Mouse (Mus musculus) brain, embryonic 14.5 days (tissue): ENCODE measurements around the gene Zfp36.

Experiments used
- CTCF ChIP-seq: fragments of 200-500 bp; IDR thresholded peaks from 2 replicates; pipeline ENCODE4 v1.5.1; 2012; ENCODE audit warnings: inconsistent platforms, mild to moderate bottlenecking, moderate library complexity, borderline replicate concordance; ENCODE audit not compliant: insufficient read depth, insufficient read length; ENCODE audit errors: extremely low read depth
- POLR2A ChIP-seq: fragments of 200-500 bp; IDR thresholded peaks from 2 replicates; pipeline ENCODE4 v1.6.1; 2012; ENCODE audit warnings: mild to moderate bottlenecking, inconsistent platforms, borderline replicate concordance; ENCODE audit not compliant: poor library complexity, insufficient read depth, insufficient read length, severe bottlenecking; ENCODE audit errors: extremely low read depth

DNA sequence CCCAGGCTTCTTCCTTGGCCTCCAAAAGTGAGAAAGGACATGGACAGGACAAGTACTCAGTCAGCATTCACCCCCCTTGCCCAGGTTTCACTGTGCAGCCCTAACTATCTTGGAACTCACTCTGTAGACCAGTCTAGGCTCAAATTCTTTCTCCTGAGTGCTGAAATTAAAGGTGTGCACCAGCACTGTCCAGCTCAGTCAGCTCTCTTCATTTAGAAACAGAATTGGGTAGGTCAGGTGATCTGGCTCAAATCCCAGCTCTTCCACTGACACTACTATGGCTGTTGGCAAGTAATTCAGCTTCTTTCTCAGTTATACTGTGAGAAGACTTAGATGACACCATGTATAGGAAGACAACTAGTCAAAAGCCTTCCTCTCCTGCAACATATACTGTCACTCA is 47.7 kb upstream of the Zfp36 start:
- no peak for TF ChIP-seq CTCF
- no peak for TF ChIP-seq POLR2A
